Mouse (Mus musculus) midbrain, embryonic 12.5 days (tissue): ENCODE results near the gene Tmem120b. TPM values are rescaled to one million over a fixed set of nuclear protein-coding genes. Genes with fewer than 3 reads are reported as not detected.

Experiments
- ATAC-seq: fragments of 200-750 bp; cut with Nextera tagmentation; 2 replicates; pipeline ENCODE4 v1.8.0; 2017; ENCODE audit warnings: low read depth, moderate TSS enrichment, moderate library complexity; ENCODE audit not compliant: low FRiP score
- H3K27ac ChIP-seq: fragments of 300-500 bp; sonication (generic); replicated peaks from 2 replicates; pipeline ENCODE4 v1.5.1; 2016; ENCODE audit warnings: mild to moderate bottlenecking
- H3K27me3 ChIP-seq: fragments of 300-500 bp; sonication (generic); 2 replicates; pipeline ENCODE4 v1.6.1; 2016; ENCODE audit warnings: mild to moderate bottlenecking
- H3K36me3 ChIP-seq: fragments of 300-500 bp; sonication (generic); 2 replicates; pipeline ENCODE4 v1.6.1; 2016
- H3K4me1 ChIP-seq: fragments of 300-500 bp; sonication (generic); 2 replicates; pipeline ENCODE4 v1.6.1; 2016
- H3K4me2 ChIP-seq: fragments of 300-500 bp; sonication (generic); replicated peaks from 2 replicates; pipeline ENCODE4 v1.6.1; 2016; ENCODE audit warnings: mild to moderate bottlenecking, moderate library complexity
- H3K4me3 ChIP-seq: fragments of 300-500 bp; sonication (generic); 2 replicates; pipeline ENCODE4 v1.5.1; 2016; ENCODE audit warnings: mild to moderate bottlenecking
- H3K9ac ChIP-seq: fragments of 300-500 bp; sonication (generic); replicated peaks from 2 replicates; pipeline ENCODE4 v1.6.1; 2016; ENCODE audit warnings: mild to moderate bottlenecking, moderate library complexity
- H3K9me3 ChIP-seq: fragments of 300-500 bp; sonication (generic); 2 replicates; pipeline ENCODE4 v1.6.1; 2016; ENCODE audit warnings: mild to moderate bottlenecking
- WGBS: fragments of 180-500 bp; shearing (Covaris S2); methylation state at CpG from one replicate; pipeline ENCODE4 v1.1.7; 2016; 5-methylcytosine and 5-hydroxymethylcytosine counted together
- polyA plus RNA-seq: library from polyadenylated mRNA; unstranded; fragments of >200 nt; fragmentation: Nextera tagmentation; extraction: Ambion mirVana; gene quantifications from 2 replicates; pipeline ENCODE4 v1.2.1, GENCODE M21; 2016

Gene Tmem120b
- polyA plus RNA-seq, 1 experiment from 2014 or later, result 12.7 TPM

DNA sequence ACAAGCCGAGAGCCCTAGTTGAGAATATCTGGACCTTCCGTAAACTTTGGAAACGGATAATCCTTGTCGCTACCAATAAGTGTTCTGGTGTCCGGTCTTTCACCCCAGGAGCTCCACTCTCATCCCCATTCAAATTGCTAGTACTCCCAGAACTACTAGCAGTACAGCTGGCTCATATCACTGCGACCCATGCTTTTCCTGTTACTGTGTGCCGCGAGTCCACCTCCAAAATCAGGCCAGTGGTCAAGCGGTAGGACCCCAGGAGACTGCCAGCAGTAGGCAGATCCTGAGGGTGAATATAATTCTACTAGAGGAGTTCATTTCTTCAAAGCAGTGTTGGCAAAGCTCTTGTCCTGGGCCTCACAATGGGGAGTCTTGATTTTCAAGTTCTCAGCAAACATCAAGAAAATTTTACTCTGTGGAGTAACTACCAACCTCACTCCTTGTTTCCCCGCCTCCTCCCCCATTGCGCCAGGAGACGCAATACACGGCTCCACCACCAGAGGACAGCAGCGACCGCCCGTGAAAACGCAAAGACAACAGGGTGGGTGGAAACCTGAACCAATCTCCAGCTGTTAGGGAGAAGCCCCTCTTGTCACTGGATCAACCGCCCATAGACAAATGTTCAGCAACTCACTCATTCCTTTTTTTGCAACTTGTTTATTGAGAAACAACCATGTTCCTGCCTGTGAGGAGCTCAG lies 65.0 kb downstream of the Tmem120b start:
- Histone ChIP-seq H3K27me3 (peaks cover 7% of the 10 kb centered on the region; the same call in 1 of the 2 replicates), H3K36me3 (peaks cover 48% of the 10 kb centered on the region), H3K27ac (peak overlapping the region; percentile 80), H3K4me1 (peaks cover 68% of the 10 kb centered on the region), H3K4me2 (peak overlapping the region; percentile 100), H3K9ac (0 out of 2 replicates have a peak overlapping the region, but pooled peaks have one; percentile 1), H3K4me3 (peak overlapping the region; percentile 14), H3K9me3 (no peaks in the 10 kb centered on the region)
- ATAC-seq, result no peak
- 16% methylated on average over 18 of the region's 18 CpGs for WGBS

DNA sequence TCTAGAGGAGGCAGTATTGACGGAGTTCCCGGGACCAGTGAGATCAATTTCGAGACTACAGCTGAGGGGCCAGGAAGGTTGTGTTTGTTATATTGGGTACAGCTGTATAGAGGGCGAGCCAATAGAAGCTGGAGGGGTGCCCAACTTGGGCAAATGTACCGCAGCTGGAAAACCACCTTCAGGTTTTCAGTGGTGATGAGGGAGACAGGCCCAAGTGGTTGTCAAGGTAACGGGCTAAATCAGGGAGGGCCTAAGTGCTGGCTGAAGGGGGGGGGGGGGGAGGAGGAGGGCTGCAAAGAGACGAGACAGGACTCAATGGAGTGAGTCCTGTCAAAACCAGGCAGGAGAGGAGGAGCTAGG lies 65.5 kb downstream of the Tmem120b start:
- Histone ChIP-seq H3K27ac (peak overlapping the region; percentile 80), H3K4me1 (peaks cover 68% of the 10 kb centered on the region), H3K9ac (0 out of 2 replicates have a peak overlapping the region, but pooled peaks have one; percentile 1), H3K36me3 (peaks cover 43% of the 10 kb centered on the region), H3K4me3 (peak overlapping the region; percentile 14), H3K9me3 (no peaks in the 10 kb centered on the region), H3K4me2 (peak overlapping the region; percentile 100), H3K27me3 (peaks cover 7% of the 10 kb centered on the region; the same call in 1 of the 2 replicates)
- ATAC-seq, result no peak
- 24% methylated on average over 6 of the region's 7 CpGs for WGBS

- H3K4me3 ChIP-seq, result peak overlapping the region; percentile 98
- H3K27ac ChIP-seq, result peak overlapping the region; percentile 80
- peak overlapping the region; percentile 100 for H3K4me2 ChIP-seq
- peak overlapping the region; percentile 100 for H3K9ac ChIP-seq
- H3K36me3 ChIP-seq, result peaks cover 38% of the 10 kb centered on the region
- 32% methylated on average over 13 of the region's 13 CpGs for WGBS
- ATAC-seq, result no peak
- H3K27me3 ChIP-seq, result peaks cover 7% of the 10 kb centered on the region; the same call in 1 of the 2 replicates
- no peaks in the 10 kb centered on the region for H3K9me3 ChIP-seq
- peaks cover 68% of the 10 kb centered on the region for H3K4me1 ChIP-seq
Observed at GRCm38 (mm10) chr5:123134186-123134874, 66.1 kb downstream of the Tmem120b start.

- peak overlapping the region; percentile 100 for H3K4me2 ChIP-seq
- H3K27ac ChIP-seq, result peak overlapping the region; percentile 80
- H3K9ac ChIP-seq, result peak overlapping the region; percentile 100
- ATAC-seq, result no peak
- peaks cover 7% of the 10 kb centered on the region; the same call in 1 of the 2 replicates for H3K27me3 ChIP-seq
- peak overlapping the region; percentile 98 for H3K4me3 ChIP-seq
- WGBS, result 19% methylated on average over 8 of the region's 8 CpGs
- no peaks in the 10 kb centered on the region for H3K9me3 ChIP-seq
- H3K36me3 ChIP-seq, result peaks cover 32% of the 10 kb centered on the region
- peaks cover 68% of the 10 kb centered on the region for H3K4me1 ChIP-seq
Observed at GRCm38 (mm10) chr5:123134875-123135382, 66.7 kb downstream of the Tmem120b start.

GRCm38 (mm10) chr5:123135471-123136360 lies 67.5 kb downstream of the Tmem120b start:
- peaks cover 26% of the 10 kb centered on the region for H3K36me3 ChIP-seq
- no peak for ATAC-seq

GRCm38 (mm10) chr5:123136361-123137043 lies 68.3 kb downstream of the Tmem120b start:
- ATAC-seq, result peak; percentile 14; the same call in 1 of the 2 replicates
- Histone ChIP-seq H3K9ac (peak overlapping the region; percentile 100), H3K4me1 (peaks cover 66% of the 10 kb centered on the region), H3K27me3 (peaks cover 6% of the 10 kb centered on the region; the same call in 1 of the 2 replicates), H3K36me3 (peaks cover 24% of the 10 kb centered on the region), H3K9me3 (no peaks in the 10 kb centered on the region), H3K4me2 (peak overlapping the region; percentile 100), H3K4me3 (peak overlapping the region; percentile 98), H3K27ac (peak overlapping the region; percentile 100)
- WGBS, result 1% methylated on average over 13 of the region's 13 CpGs

More at GRCm38 (mm10) chr5:123135471-123136360, 67.5 kb downstream of the Tmem120b start:
- Histone ChIP-seq H3K27ac (peak overlapping the region; percentile 100), H3K4me1 (peaks cover 68% of the 10 kb centered on the region), H3K9me3 (no peaks in the 10 kb centered on the region), H3K4me3 (peak overlapping the region; percentile 98), H3K27me3 (peaks cover 7% of the 10 kb centered on the region; the same call in 1 of the 2 replicates), H3K9ac (peak overlapping the region; percentile 100), H3K4me2 (peak overlapping the region; percentile 100)
- 3% methylated on average over 30 of the region's 30 CpGs for WGBS

- peak overlapping the region; percentile 98 for H3K4me3 ChIP-seq
- peak overlapping the region; percentile 100 for H3K9ac ChIP-seq
- H3K27me3 ChIP-seq, result no peaks in the 10 kb centered on the region
- 2% methylated on average over 20 of the region's 20 CpGs for WGBS
- peaks cover 21% of the 10 kb centered on the region for H3K36me3 ChIP-seq
- H3K4me1 ChIP-seq, result peaks cover 58% of the 10 kb centered on the region
- H3K4me2 ChIP-seq, result peak overlapping the region; percentile 100
- no peak for ATAC-seq
- no peaks in the 10 kb centered on the region for H3K9me3 ChIP-seq
- H3K27ac ChIP-seq, result peak overlapping the region; percentile 100
Observed at GRCm38 (mm10) chr5:123137044-123137909, 69.1 kb downstream of the Tmem120b start.

- Histone ChIP-seq H3K27me3 (no peaks in the 10 kb centered on the region), H3K27ac (peak overlapping the region; percentile 100), H3K4me2 (peak overlapping the region; percentile 100), H3K4me3 (peak overlapping the region; percentile 98), H3K36me3 (peaks cover 19% of the 10 kb centered on the region), H3K9me3 (no peaks in the 10 kb centered on the region), H3K9ac (peak overlapping the region; percentile 100), H3K4me1 (peaks cover 52% of the 10 kb centered on the region)
- WGBS, result under 1% methylated on average over 6 of the region's 6 CpGs
- ATAC-seq, result no peak
Observed at GRCm38 (mm10) chr5:123137910-123138229, 69.7 kb downstream of the Tmem120b start.

DNA sequence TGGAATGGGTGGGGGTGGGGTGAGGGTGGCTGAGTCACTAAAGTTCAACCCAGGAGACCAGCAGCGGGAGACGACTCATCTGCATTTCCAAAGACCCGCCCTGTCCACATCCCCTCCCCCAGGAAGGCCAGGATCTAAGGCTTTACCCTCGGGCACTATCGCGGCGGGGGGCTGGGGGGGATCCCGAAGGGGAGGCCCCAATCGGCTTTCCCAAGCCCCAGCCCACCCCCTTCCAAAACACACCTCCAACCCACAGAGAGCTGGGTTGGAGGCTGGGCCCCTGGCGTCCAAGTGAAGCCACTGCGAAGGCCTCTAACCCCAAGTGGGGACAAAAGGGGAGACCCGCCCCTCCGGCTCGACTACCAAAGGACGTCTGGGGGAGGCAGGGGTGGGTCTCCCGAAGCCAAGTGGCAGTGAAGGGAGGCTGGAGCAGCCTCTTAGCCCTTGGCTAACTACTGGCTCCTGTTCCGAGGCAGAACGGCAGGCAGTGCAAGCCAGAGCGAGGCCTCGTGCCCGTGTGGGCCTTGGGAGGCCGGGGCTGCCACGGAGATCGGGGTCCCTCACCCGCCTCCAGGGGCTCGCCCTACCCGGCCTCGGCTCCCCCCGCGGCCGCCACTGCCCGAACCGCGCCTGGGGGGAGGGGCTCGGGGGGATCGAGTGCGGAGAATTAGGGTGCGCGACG lies 70.2 kb downstream of the Tmem120b start:
- H3K4me3 ChIP-seq, result peak overlapping the region; percentile 98
- H3K4me2 ChIP-seq, result peak overlapping the region; percentile 100
- H3K27ac ChIP-seq, result peak overlapping the region; percentile 100
- no peaks in the 10 kb centered on the region for H3K27me3 ChIP-seq
- H3K9ac ChIP-seq, result peak overlapping the region; percentile 100
- under 1% methylated on average over 40 of the region's 40 CpGs for WGBS
- peaks cover 50% of the 10 kb centered on the region for H3K4me1 ChIP-seq
- no peaks in the 10 kb centered on the region for H3K9me3 ChIP-seq
- H3K36me3 ChIP-seq, result peaks cover 16% of the 10 kb centered on the region
- ATAC-seq, result peak; percentile 62
